Mouse (Mus musculus): ENCODE measurements around the gene Opcml.

Gene Opcml

GRCm38 (mm10) chr9:28932069-28932468 lies 1141.5 kb downstream of the Opcml start:
- ATAC-seq (ENCODE audit: low TSS enrichment) = peak; percentile 70

- no peak for ATAC-seq (ENCODE audit: low TSS enrichment)
Measured at GRCm38 (mm10) chr9:28937163-28937562, 1146.6 kb downstream of the Opcml start.

- ATAC-seq (ENCODE audit: low TSS enrichment) = peak; percentile 78; the same call in 1 of the 2 replicates
Measured at GRCm38 (mm10) chr9:28937980-28938379, 1147.4 kb downstream of the Opcml start.

- no peak for ATAC-seq (ENCODE audit: low TSS enrichment)
Measured at GRCm38 (mm10) chr9:28940901-28941300, 1150.3 kb downstream of the Opcml start.

- ATAC-seq (ENCODE audit: low TSS enrichment) = no peak
Measured at GRCm38 (mm10) chr9:28969455-28969854, 1178.9 kb downstream of the Opcml start.

All from frontal cortex, adult (tissue).